Mouse (Mus musculus) embryonic facial prominence, embryonic 11.5 days (tissue): Measurements from ENCODE around the gene Rapgef3. TPM values are rescaled to one million over a fixed set of nuclear protein-coding genes. Genes with fewer than 3 reads are reported as not detected.

ENCODE experiments used
- ATAC-seq: fragments of 200-750 bp; cut with Nextera tagmentation; replicated peaks from 2 replicates; pipeline ENCODE4 v1.8.0; 2017; ENCODE audit warnings: low read depth; ENCODE audit not compliant: insufficient number of reproducible peaks, low FRiP score, low TSS enrichment
- DNase-seq: peaks from one replicate; pipeline ENCODE4 v3.0.0-alpha.2; 2015; ENCODE audit warnings: low spot score
- H3K27ac ChIP-seq: fragments of 300-500 bp; sonication (generic); replicated peaks from 2 replicates; pipeline ENCODE4 v1.5.1; 2014; ENCODE audit warnings: mild to moderate bottlenecking, low read depth, low read length, control low read depth
- H3K27me3 ChIP-seq: fragments of 300-500 bp; sonication (generic); 2 replicates; pipeline ENCODE4 v1.6.1; 2014; ENCODE audit warnings: mild to moderate bottlenecking, low read length, moderate library complexity, mixed read lengths; ENCODE audit not compliant: control insufficient read depth, insufficient read depth
- H3K36me3 ChIP-seq: fragments of 300-500 bp; sonication (generic); replicated peaks from 2 replicates; pipeline ENCODE4 v1.6.1; 2014; ENCODE audit warnings: low read depth, mild to moderate bottlenecking, low read length, moderate library complexity, mixed read lengths; ENCODE audit not compliant: control insufficient read depth, insufficient read depth
- H3K4me1 ChIP-seq: fragments of 300-500 bp; sonication (generic); 2 replicates; pipeline ENCODE4 v1.6.1; 2014; ENCODE audit warnings: low read length, mixed read lengths; ENCODE audit not compliant: control insufficient read depth, insufficient read depth
- H3K4me2 ChIP-seq: fragments of 300-500 bp; sonication (generic); 2 replicates; pipeline ENCODE4 v1.6.1; 2014; ENCODE audit warnings: low read depth, mild to moderate bottlenecking, control low read depth, low read length, moderate library complexity
- H3K4me3 ChIP-seq: fragments of 300-500 bp; sonication (generic); 2 replicates; pipeline ENCODE4 v1.5.1; 2014; ENCODE audit warnings: low read depth, low read length, control low read depth
- H3K9ac ChIP-seq: fragments of 300-500 bp; sonication (generic); replicated peaks from 2 replicates; pipeline ENCODE4 v1.6.1; 2014; ENCODE audit warnings: mild to moderate bottlenecking, control low read depth, low read length
- H3K9me3 ChIP-seq: fragments of 300-500 bp; sonication (generic); replicated peaks from 2 replicates; pipeline ENCODE4 v1.6.1; 2016; ENCODE audit warnings: mild to moderate bottlenecking, low read length, inconsistent platforms, mixed read lengths; ENCODE audit not compliant: control insufficient read depth
- WGBS: fragments of 180-500 bp; shearing (Covaris S2); extraction: QIAGEN DNeasy Blood & Tissue Kit; methylation state at CpG from one replicate; pipeline ENCODE4 v1.1.7; 2014; 5-methylcytosine and 5-hydroxymethylcytosine counted together
- polyA plus RNA-seq: library from polyadenylated mRNA; unstranded; fragments of >200 nt; fragmentation: Nextera tagmentation; extraction: Ambion mirVana; gene quantifications from 2 replicates; pipeline ENCODE4 v1.2.1, GENCODE M21; 2014

Rapgef3 gene
- polyA plus RNA-seq, 1 experiment from 2014 or later, result 2.4 TPM

DNA sequence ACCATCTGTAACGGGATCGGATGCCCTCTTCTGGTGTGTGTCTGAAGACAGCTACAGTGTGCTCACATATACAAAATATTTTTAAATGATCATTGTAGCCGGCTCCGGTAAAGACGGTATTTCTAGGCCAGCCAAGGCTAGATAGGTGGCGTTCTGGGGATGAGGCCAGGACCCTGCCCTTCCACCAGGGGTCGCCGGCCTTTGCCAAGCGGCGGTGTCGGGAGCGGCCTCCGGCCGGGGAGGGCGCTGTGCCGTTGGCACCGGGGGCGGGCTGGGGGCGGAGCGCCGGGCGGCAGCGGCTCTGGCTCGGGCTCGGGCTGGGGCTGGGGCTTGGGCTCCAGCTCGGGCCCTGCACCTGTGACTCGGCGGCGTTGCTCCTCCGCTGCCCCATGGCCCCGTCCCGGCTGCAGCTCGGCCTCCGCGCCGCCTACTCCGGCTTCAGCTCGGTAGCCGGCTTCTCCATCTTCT is 16.4 kb upstream of the Rapgef3 start:
- H3K4me1 ChIP-seq, result peaks cover 2% of the 10 kb centered on the region
- peak; percentile 88 for DNase-seq
- peak overlapping the region; percentile 76 for H3K9ac ChIP-seq
- peak overlapping the region; percentile 79 for H3K4me3 ChIP-seq
- H3K4me2 ChIP-seq, result peak overlapping the region; percentile 95
- no peak overlapping the region for H3K27ac ChIP-seq
- 4% methylated on average over 35 of the region's 39 CpGs for WGBS
- H3K36me3 ChIP-seq, result no peaks in the 10 kb centered on the region
- peak; percentile 80 for ATAC-seq
- no peaks in the 10 kb centered on the region for H3K9me3 ChIP-seq
- no peaks in the 10 kb centered on the region for H3K27me3 ChIP-seq

DNA sequence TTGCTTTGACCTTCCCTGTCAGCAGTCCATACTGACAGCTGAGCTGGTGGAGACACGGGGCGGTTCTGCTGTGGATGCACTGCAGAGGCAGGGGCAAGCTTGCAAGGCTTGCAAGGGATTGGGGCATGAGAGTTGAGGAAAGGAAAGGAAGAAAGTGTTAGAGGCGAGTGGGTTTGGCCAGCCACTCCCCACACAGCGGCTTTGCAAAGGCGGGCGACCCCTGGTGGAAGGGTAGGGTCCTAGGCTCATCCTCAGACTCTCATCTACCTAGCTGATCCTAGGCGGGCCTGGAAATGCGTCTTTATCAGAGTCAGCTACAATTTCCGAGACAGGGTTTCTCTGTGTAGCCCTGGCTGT is 15.0 kb upstream of the Rapgef3 start:
- peak overlapping the region; percentile 32 for H3K4me2 ChIP-seq
- DNase-seq, result peak; percentile 84
- H3K4me1 ChIP-seq, result peaks cover 2% of the 10 kb centered on the region
- no peaks in the 10 kb centered on the region for H3K36me3 ChIP-seq
- WGBS, result 8% methylated on average over 9 of the region's 9 CpGs
- H3K9me3 ChIP-seq, result no peaks in the 10 kb centered on the region
- no peaks in the 10 kb centered on the region for H3K27me3 ChIP-seq
- no peak overlapping the region for H3K9ac ChIP-seq
- H3K4me3 ChIP-seq, result 0 out of 2 replicates have a peak overlapping the region, but pooled peaks have one; percentile 6
- ATAC-seq, result peak; percentile 45; the same call in 1 of the 2 replicates
- H3K27ac ChIP-seq, result no peak overlapping the region

DNA sequence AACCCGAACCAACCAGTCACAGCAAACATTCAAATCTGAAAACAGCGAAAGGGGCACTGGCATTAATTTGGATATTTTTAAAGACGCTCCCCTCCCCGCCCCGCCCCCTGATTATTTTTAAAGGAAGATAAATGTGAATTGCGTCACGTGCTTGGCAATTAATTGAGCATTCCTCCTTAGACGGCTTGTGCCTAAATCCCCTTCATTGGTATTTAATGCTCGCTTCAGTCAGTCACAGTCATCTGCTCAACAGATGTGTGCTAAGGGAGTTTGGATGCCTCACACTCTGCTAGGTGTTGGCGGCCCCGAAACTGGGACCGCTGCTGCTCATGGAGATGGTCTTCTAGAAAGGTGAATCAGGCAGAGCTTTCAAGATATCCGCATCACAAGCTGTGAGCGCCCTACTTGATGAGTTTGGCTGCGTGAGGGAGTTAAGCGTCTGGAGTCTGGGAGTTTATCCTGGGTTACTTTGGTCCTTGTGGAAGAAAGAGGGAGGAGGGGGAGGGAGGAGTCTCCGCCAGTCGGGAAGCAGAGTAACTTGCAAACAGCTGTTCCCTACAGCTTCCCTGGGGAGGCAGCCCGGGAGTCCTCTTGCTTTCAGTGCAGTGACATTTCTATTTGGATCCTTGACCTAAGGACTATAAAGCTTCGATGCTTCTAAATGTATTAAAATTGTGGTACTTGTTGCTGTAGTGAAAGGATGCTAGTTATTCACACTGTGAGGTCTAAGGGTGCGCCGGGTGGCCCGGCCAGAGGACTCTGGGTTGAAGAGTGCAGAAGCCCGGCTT is 14.4 kb upstream of the Rapgef3 start:
- peaks cover 2% of the 10 kb centered on the region for H3K4me1 ChIP-seq
- H3K27ac ChIP-seq, result no peak overlapping the region; the same call in 1 of the 2 replicates

GRCm38 (mm10) chr15:97780611-97781031 is 12.8 kb upstream of the Rapgef3 start:
- no peak overlapping the region for H3K4me3 ChIP-seq
- H3K4me2 ChIP-seq, result no peak overlapping the region; the same call in 1 of the 2 replicates
- ATAC-seq, result no peak
- no peaks in the 10 kb centered on the region for H3K9me3 ChIP-seq
- H3K27ac ChIP-seq, result no peak overlapping the region
- DNase-seq, result no peak
- H3K9ac ChIP-seq, result no peak overlapping the region
- no peaks in the 10 kb centered on the region for H3K36me3 ChIP-seq
- no peaks in the 10 kb centered on the region for H3K27me3 ChIP-seq
- WGBS, result 56% methylated on average over 12 of the region's 12 CpGs
- H3K4me1 ChIP-seq, result peaks cover 2% of the 10 kb centered on the region

More for the DNA sequence above, 14.4 kb upstream of the Rapgef3 start:
- WGBS, result 5% methylated on average over 24 of the region's 24 CpGs
- DNase-seq (peak; percentile 76), ATAC-seq (0 out of 2 replicates have a peak, but pooled peaks have one; percentile 1)
- 0 out of 2 replicates have a peak overlapping the region, but pooled peaks have one; percentile 2 for H3K9ac ChIP-seq
- no peaks in the 10 kb centered on the region for H3K36me3 ChIP-seq
- peak overlapping the region; percentile 32 for H3K4me2 ChIP-seq
- 0 out of 2 replicates have a peak overlapping the region, but pooled peaks have one; percentile 6 for H3K4me3 ChIP-seq
- H3K9me3 ChIP-seq, result no peaks in the 10 kb centered on the region
- no peaks in the 10 kb centered on the region for H3K27me3 ChIP-seq

GRCm38 (mm10) chr15:97779576-97779975 is 11.8 kb upstream of the Rapgef3 start:
- Histone ChIP-seq H3K27ac (no peak overlapping the region), H3K36me3 (no peaks in the 10 kb centered on the region), H3K4me3 (no peak overlapping the region), H3K9ac (no peak overlapping the region), H3K4me2 (no peak overlapping the region), H3K27me3 (no peaks in the 10 kb centered on the region), H3K9me3 (no peaks in the 10 kb centered on the region), H3K4me1 (peaks cover 2% of the 10 kb centered on the region)
- ATAC-seq, result no peak
- 88% methylated on average over 1 of the region's 1 CpGs for WGBS
- no peak for DNase-seq

GRCm38 (mm10) chr15:97778311-97779098 is 10.7 kb upstream of the Rapgef3 start, which contains the start of gene Slc48a1:
Gene Slc48a1 (plus strand): TSS chr15:97778520.
- no peaks in the 10 kb centered on the region for H3K27me3 ChIP-seq
- WGBS, result 77% methylated on average over 8 of the region's 8 CpGs
- H3K36me3 ChIP-seq, result no peaks in the 10 kb centered on the region
- no peak within 1 kb of the TSS for H3K9ac ChIP-seq
- H3K4me2 ChIP-seq, result no peak within 1 kb of the TSS
- no peak within 1 kb of the TSS for H3K27ac ChIP-seq
- H3K4me3 ChIP-seq, result no peak within 1 kb of the TSS
- peaks cover 2% of the 10 kb centered on the region for H3K4me1 ChIP-seq
- no peak for ATAC-seq
- DNase-seq, result no peak
- no peaks in the 10 kb centered on the region for H3K9me3 ChIP-seq

DNA sequence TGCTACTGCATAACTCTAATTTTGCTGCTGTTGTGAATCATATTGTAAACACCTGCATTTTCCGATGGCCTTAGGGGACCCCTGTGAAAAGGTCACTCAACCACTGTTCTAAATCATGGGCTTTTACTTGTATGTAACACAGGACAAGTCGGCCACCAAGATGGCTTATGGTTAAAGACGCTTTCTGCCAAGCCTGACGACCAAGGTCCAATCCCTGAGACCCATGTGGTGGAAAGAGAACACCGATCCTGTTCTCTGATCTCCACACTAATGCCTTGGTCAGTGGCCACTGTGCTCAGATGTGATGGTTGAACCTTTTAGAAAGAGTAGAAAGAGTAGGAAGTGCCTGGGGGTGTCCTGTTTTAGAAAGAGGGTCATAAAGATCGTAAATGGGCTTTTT is 9.1 kb upstream of the Rapgef3 start:
- Histone ChIP-seq H3K4me2 (no peak overlapping the region), H3K9ac (no peak overlapping the region), H3K9me3 (no peaks in the 10 kb centered on the region), H3K27ac (no peak overlapping the region), H3K36me3 (no peaks in the 10 kb centered on the region), H3K4me1 (peaks cover 5% of the 10 kb centered on the region), H3K27me3 (no peaks in the 10 kb centered on the region), H3K4me3 (no peak overlapping the region)
- DNase-seq (no peak), ATAC-seq (no peak)
- 77% methylated on average over 6 of the region's 6 CpGs for WGBS
